Mouse (Mus musculus) hindbrain, embryonic 15.5 days (tissue): Measurements from ENCODE around the gene Osbpl2. TPM values are rescaled to one million over a fixed set of nuclear protein-coding genes. Genes with fewer than 3 reads are reported as not detected.

Experiments
- ATAC-seq: fragments of 200-750 bp; cut with Nextera tagmentation; 2 replicates; pipeline ENCODE4 v1.8.0; 2017; ENCODE audit warnings: low read depth, moderate number of reproducible peaks, moderate TSS enrichment; ENCODE audit not compliant: low FRiP score
- H3K27ac ChIP-seq: fragments of 300-500 bp; sonication (generic); replicated peaks from 2 replicates; pipeline ENCODE4 v1.5.1; 2015; ENCODE audit warnings: mild to moderate bottlenecking, inconsistent platforms
- H3K27me3 ChIP-seq: fragments of 300-500 bp; sonication (generic); 2 replicates; pipeline ENCODE4 v1.6.1; 2015; ENCODE audit warnings: control low read depth, inconsistent platforms
- H3K36me3 ChIP-seq: fragments of 300-500 bp; sonication (generic); 2 replicates; pipeline ENCODE4 v1.6.1; 2015; ENCODE audit warnings: control low read depth, inconsistent platforms
- H3K4me1 ChIP-seq: fragments of 300-500 bp; sonication (generic); replicated peaks from 2 replicates; pipeline ENCODE4 v1.6.1; 2015; ENCODE audit warnings: control low read depth, inconsistent platforms
- H3K4me2 ChIP-seq: fragments of 300-500 bp; sonication (generic); 2 replicates; pipeline ENCODE4 v1.6.1; 2015; ENCODE audit warnings: moderate library complexity, mild to moderate bottlenecking, inconsistent platforms
- H3K4me3 ChIP-seq: fragments of 300-500 bp; sonication (generic); 2 replicates; pipeline ENCODE4 v1.5.1; 2015; ENCODE audit warnings: mild to moderate bottlenecking, inconsistent platforms
- H3K9ac ChIP-seq: fragments of 300-500 bp; sonication (generic); 2 replicates; pipeline ENCODE4 v1.6.1; 2015; ENCODE audit warnings: inconsistent platforms
- H3K9me3 ChIP-seq: fragments of 300-500 bp; sonication (generic); 2 replicates; pipeline ENCODE4 v1.6.1; 2016; ENCODE audit warnings: control low read depth, inconsistent platforms
- WGBS: fragments of 180-500 bp; shearing (Covaris S2); methylation state at CpG from one replicate; pipeline ENCODE4 v1.1.7; 2015; 5-methylcytosine and 5-hydroxymethylcytosine counted together
- polyA plus RNA-seq: library from polyadenylated mRNA; unstranded; fragments of >200 nt; fragmentation: Nextera tagmentation; extraction: Ambion mirVana; gene quantifications from 2 replicates; pipeline ENCODE4 v1.2.1, GENCODE M21; 2015

Osbpl2 gene
- polyA plus RNA-seq, 1 experiment from 2014 or later, result 72.7 TPM

GRCm38 (mm10) chr2:180197323-180198037, 78.4 kb downstream of the Osbpl2 start:
- Histone ChIP-seq H3K27me3 (no peaks in the 10 kb centered on the region), H3K4me3 (no peak overlapping the region), H3K9ac (no peak overlapping the region), H3K9me3 (no peaks in the 10 kb centered on the region), H3K4me1 (peaks cover 6% of the 10 kb centered on the region), H3K27ac (no peak overlapping the region), H3K4me2 (no peak overlapping the region), H3K36me3 (no peaks in the 10 kb centered on the region)
- ATAC-seq, result no peak
- 69% methylated on average over 10 of the region's 10 CpGs for WGBS

DNA sequence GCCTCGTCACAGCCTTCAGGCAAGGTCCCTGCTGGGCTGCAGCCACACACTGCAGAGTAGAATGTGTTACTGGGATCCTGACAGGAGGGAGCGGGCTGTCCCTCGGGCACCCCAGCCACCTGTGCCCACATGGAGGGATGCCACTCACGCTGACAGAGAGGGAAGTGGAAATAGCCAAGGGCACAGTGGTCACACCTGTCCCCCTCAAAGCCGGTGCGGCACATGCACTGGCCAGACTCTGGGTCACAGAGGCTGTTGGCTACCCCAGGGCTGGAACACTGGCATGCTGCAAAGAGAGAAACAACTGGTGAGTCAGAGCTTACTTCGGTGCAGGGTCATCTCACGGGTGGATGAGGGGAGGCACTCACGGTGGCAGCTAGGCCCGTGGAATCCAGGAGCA, 79.7 kb downstream of the Osbpl2 start:
- Histone ChIP-seq H3K9ac (no peak overlapping the region), H3K9me3 (no peaks in the 10 kb centered on the region), H3K27me3 (no peaks in the 10 kb centered on the region), H3K36me3 (no peaks in the 10 kb centered on the region), H3K4me1 (peaks cover 6% of the 10 kb centered on the region), H3K27ac (no peak overlapping the region), H3K4me2 (no peak overlapping the region), H3K4me3 (no peak overlapping the region)
- 78% methylated on average over 10 of the region's 10 CpGs for WGBS
- ATAC-seq, result no peak

DNA sequence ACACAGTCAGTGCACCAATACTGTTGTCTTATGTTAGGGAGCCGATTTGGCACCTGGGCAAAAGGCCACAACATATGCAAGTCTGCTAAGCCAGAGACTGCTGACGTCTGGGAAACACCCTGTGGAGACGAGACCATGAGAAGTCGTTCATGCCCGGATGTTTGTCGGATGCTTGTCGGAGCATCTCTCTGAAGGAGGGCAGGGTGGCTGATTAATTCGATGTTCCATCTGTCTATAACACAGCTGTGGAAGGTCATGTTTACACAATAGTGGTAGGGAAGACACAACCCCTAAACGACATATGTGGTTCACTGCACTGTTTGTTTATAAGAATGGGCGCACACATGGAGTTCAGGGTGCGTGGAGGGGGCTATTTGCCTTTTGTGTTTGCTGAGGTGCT, 81.6 kb downstream of the Osbpl2 start:
- 32% methylated on average over 11 of the region's 11 CpGs for WGBS
- Histone ChIP-seq H3K4me3 (no peak overlapping the region), H3K27me3 (no peaks in the 10 kb centered on the region), H3K9me3 (no peaks in the 10 kb centered on the region), H3K4me2 (no peak overlapping the region), H3K9ac (no peak overlapping the region), H3K36me3 (no peaks in the 10 kb centered on the region), H3K27ac (no peak overlapping the region), H3K4me1 (peaks cover 20% of the 10 kb centered on the region)
- no peak for ATAC-seq

- no peak overlapping the region for H3K27ac ChIP-seq
- H3K4me1 ChIP-seq, result peaks cover 26% of the 10 kb centered on the region
- no peak overlapping the region for H3K9ac ChIP-seq
- no peaks in the 10 kb centered on the region for H3K27me3 ChIP-seq
- no peak for ATAC-seq
- H3K9me3 ChIP-seq, result no peaks in the 10 kb centered on the region
- no peak overlapping the region for H3K4me2 ChIP-seq
- WGBS, result 75% methylated on average over 9 of the region's 9 CpGs
- no peaks in the 10 kb centered on the region for H3K36me3 ChIP-seq
- H3K4me3 ChIP-seq, result no peak overlapping the region
Measured at GRCm38 (mm10) chr2:180201303-180201702, 82.2 kb downstream of the Osbpl2 start.

- ATAC-seq, result no peak
- H3K27me3 ChIP-seq, result no peaks in the 10 kb centered on the region
- H3K4me3 ChIP-seq, result no peak overlapping the region
- 85% methylated on average over 14 of the region's 14 CpGs for whole genome bisulfite sequencing
- H3K9me3 ChIP-seq, result no peaks in the 10 kb centered on the region
- no peaks in the 10 kb centered on the region for H3K36me3 ChIP-seq
- H3K4me1 ChIP-seq, result peaks cover 27% of the 10 kb centered on the region
- H3K27ac ChIP-seq, result no peak overlapping the region
- no peak overlapping the region for H3K9ac ChIP-seq
- H3K4me2 ChIP-seq, result no peak overlapping the region
Measured at GRCm38 (mm10) chr2:180202263-180202662, 83.2 kb downstream of the Osbpl2 start.

DNA sequence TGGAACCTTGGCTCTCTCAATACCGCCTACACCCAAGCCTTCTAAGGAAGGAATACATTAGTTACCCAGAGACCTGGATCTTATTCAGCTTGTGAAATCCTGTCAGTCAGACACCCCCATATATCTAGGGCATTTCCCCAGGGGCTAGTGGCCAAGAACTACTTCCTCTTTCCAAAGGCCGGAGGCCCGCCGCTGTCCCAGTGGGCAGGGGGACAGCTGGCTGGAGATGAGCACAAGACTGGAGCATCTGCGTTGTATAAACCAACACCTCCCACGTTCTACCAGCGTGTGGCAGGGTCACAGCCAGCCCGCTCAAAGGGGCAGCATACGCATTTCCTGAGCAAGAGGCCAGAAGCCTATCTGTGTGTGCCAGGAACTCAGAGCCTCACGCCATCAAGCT, 83.7 kb downstream of the Osbpl2 start:
- 50% methylated on average over 10 of the region's 10 CpGs for WGBS
- no peaks in the 10 kb centered on the region for H3K36me3 ChIP-seq
- H3K27ac ChIP-seq, result no peak overlapping the region
- ATAC-seq, result no peak
- H3K4me3 ChIP-seq, result no peak overlapping the region
- H3K27me3 ChIP-seq, result no peaks in the 10 kb centered on the region
- no peaks in the 10 kb centered on the region for H3K9me3 ChIP-seq
- H3K4me2 ChIP-seq, result no peak overlapping the region
- peaks cover 22% of the 10 kb centered on the region for H3K4me1 ChIP-seq
- no peak overlapping the region for H3K9ac ChIP-seq

DNA sequence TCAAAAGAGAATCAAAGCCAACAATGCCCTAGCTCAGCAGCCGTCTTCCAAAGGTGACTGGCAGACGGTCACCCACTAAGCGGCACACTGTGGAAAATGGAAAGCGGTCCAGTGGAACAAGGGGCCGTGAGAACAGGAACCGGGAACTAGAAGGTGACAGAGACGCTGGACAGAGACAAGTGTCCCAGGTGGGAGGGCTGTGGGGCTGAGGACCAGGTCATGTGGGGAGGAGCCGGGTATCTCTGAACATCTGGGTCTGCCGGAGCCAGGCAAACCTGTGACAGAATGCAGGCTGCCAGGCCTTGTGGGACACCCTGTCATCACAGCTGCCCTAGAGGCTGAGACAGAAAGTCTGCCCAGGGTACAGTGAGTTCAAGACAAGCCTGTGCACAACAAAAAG, 85.4 kb downstream of the Osbpl2 start:
- Histone ChIP-seq H3K27me3 (no peaks in the 10 kb centered on the region), H3K9ac (no peak overlapping the region), H3K9me3 (no peaks in the 10 kb centered on the region), H3K4me1 (peaks cover 22% of the 10 kb centered on the region), H3K4me2 (no peak overlapping the region), H3K36me3 (no peaks in the 10 kb centered on the region), H3K27ac (peak overlapping the region; percentile 35; the same call in 1 of the 2 replicates), H3K4me3 (no peak overlapping the region)
- ATAC-seq, result no peak
- WGBS, result 84% methylated on average over 9 of the region's 9 CpGs

GRCm38 (mm10) chr2:180205083-180205955, 86.2 kb downstream of the Osbpl2 start:
- peak overlapping the region; percentile 66 for H3K27ac ChIP-seq
- H3K4me1 ChIP-seq, result peaks cover 22% of the 10 kb centered on the region
- H3K9me3 ChIP-seq, result no peaks in the 10 kb centered on the region
- no peaks in the 10 kb centered on the region for H3K36me3 ChIP-seq
- no peak overlapping the region for H3K9ac ChIP-seq
- WGBS, result 58% methylated on average over 12 of the region's 12 CpGs
- no peaks in the 10 kb centered on the region for H3K27me3 ChIP-seq
- no peak overlapping the region for H3K4me3 ChIP-seq
- no peak overlapping the region for H3K4me2 ChIP-seq
- peak; percentile 68 for ATAC-seq

GRCm38 (mm10) chr2:180205956-180206280, 86.8 kb downstream of the Osbpl2 start:
- H3K4me1 ChIP-seq, result peaks cover 22% of the 10 kb centered on the region
- no peak for ATAC-seq
- H3K4me3 ChIP-seq, result no peak overlapping the region
- WGBS, result 61% methylated on average over 2 of the region's 2 CpGs
- no peaks in the 10 kb centered on the region for H3K27me3 ChIP-seq
- no peaks in the 10 kb centered on the region for H3K9me3 ChIP-seq
- no peaks in the 10 kb centered on the region for H3K36me3 ChIP-seq
- H3K9ac ChIP-seq, result no peak overlapping the region
- H3K4me2 ChIP-seq, result no peak overlapping the region
- peak overlapping the region; percentile 66 for H3K27ac ChIP-seq

GRCm38 (mm10) chr2:180207840-180208239, 88.7 kb downstream of the Osbpl2 start:
- no peak overlapping the region for H3K4me3 ChIP-seq
- WGBS, result 59% methylated on average over 7 of the region's 7 CpGs
- no peak overlapping the region for H3K27ac ChIP-seq
- H3K9ac ChIP-seq, result no peak overlapping the region
- H3K4me1 ChIP-seq, result peaks cover 22% of the 10 kb centered on the region
- no peaks in the 10 kb centered on the region for H3K36me3 ChIP-seq
- ATAC-seq, result 0 out of 2 replicates have a peak, but pooled peaks have one; percentile 17
- no peaks in the 10 kb centered on the region for H3K9me3 ChIP-seq
- H3K4me2 ChIP-seq, result no peak overlapping the region
- no peaks in the 10 kb centered on the region for H3K27me3 ChIP-seq

DNA sequence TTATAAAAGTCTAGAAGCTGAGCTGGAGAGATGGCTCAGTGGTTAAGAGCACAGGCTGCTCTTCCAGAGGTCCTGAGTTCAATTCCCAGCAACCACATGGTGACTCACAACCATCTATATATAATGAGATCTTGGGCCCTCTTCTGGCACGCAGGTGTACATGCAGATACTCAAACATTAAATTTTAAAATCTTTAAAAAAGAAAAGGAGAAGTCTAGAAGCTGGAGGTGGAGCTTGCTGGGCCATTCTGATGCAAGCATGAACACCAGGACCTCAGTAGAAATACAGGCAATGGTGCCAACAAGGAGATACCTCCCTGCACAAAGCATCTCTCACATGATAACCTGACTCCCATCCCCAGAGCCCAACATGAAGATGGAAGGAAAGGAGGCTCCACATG, 89.9 kb downstream of the Osbpl2 start:
- H3K36me3 ChIP-seq, result no peaks in the 10 kb centered on the region
- H3K9me3 ChIP-seq, result no peaks in the 10 kb centered on the region
- ATAC-seq, result no peak
- H3K4me2 ChIP-seq, result no peak overlapping the region
- H3K27me3 ChIP-seq, result no peaks in the 10 kb centered on the region
- no peak overlapping the region for H3K27ac ChIP-seq
- no peak overlapping the region for H3K4me3 ChIP-seq
- H3K4me1 ChIP-seq, result peaks cover 22% of the 10 kb centered on the region
- no peak overlapping the region for H3K9ac ChIP-seq
- 81% methylated on average over 1 of the region's 1 CpGs for WGBS

- no peaks in the 10 kb centered on the region for H3K36me3 ChIP-seq
- no peaks in the 10 kb centered on the region for H3K27me3 ChIP-seq
- WGBS, result 91% methylated on average over 3 of the region's 3 CpGs
- no peak for ATAC-seq
- peaks cover 14% of the 10 kb centered on the region for H3K4me1 ChIP-seq
- H3K4me3 ChIP-seq, result no peak overlapping the region
- no peak overlapping the region for H3K9ac ChIP-seq
- H3K27ac ChIP-seq, result no peak overlapping the region
- no peaks in the 10 kb centered on the region for H3K9me3 ChIP-seq
- no peak overlapping the region for H3K4me2 ChIP-seq
Measured at GRCm38 (mm10) chr2:180212255-180212654, 93.1 kb downstream of the Osbpl2 start.
